Mouse (Mus musculus) embryonic facial prominence, embryonic 11.5 days (tissue): ENCODE results near the gene Rcor2. TPM values are rescaled to one million over a fixed set of nuclear protein-coding genes. Genes with fewer than 3 reads are reported as not detected.

Source experiments
- ATAC-seq: fragments of 200-750 bp; cut with Nextera tagmentation; replicated peaks from 2 replicates; pipeline ENCODE4 v1.8.0; 2017; ENCODE audit warnings: low read depth; ENCODE audit not compliant: insufficient number of reproducible peaks, low FRiP score, low TSS enrichment
- DNase-seq: peaks from one replicate; pipeline ENCODE4 v3.0.0-alpha.2; 2015; ENCODE audit warnings: low spot score
- H3K27ac ChIP-seq: fragments of 300-500 bp; sonication (generic); replicated peaks from 2 replicates; pipeline ENCODE4 v1.5.1; 2014; ENCODE audit warnings: mild to moderate bottlenecking, low read depth, low read length, control low read depth
- H3K27me3 ChIP-seq: fragments of 300-500 bp; sonication (generic); 2 replicates; pipeline ENCODE4 v1.6.1; 2014; ENCODE audit warnings: mild to moderate bottlenecking, low read length, moderate library complexity, mixed read lengths; ENCODE audit not compliant: control insufficient read depth, insufficient read depth
- H3K36me3 ChIP-seq: fragments of 300-500 bp; sonication (generic); replicated peaks from 2 replicates; pipeline ENCODE4 v1.6.1; 2014; ENCODE audit warnings: low read depth, mild to moderate bottlenecking, low read length, moderate library complexity, mixed read lengths; ENCODE audit not compliant: control insufficient read depth, insufficient read depth
- H3K4me1 ChIP-seq: fragments of 300-500 bp; sonication (generic); 2 replicates; pipeline ENCODE4 v1.6.1; 2014; ENCODE audit warnings: low read length, mixed read lengths; ENCODE audit not compliant: control insufficient read depth, insufficient read depth
- H3K4me2 ChIP-seq: fragments of 300-500 bp; sonication (generic); 2 replicates; pipeline ENCODE4 v1.6.1; 2014; ENCODE audit warnings: low read depth, mild to moderate bottlenecking, control low read depth, low read length, moderate library complexity
- H3K4me3 ChIP-seq: fragments of 300-500 bp; sonication (generic); 2 replicates; pipeline ENCODE4 v1.5.1; 2014; ENCODE audit warnings: low read depth, low read length, control low read depth
- H3K9ac ChIP-seq: fragments of 300-500 bp; sonication (generic); replicated peaks from 2 replicates; pipeline ENCODE4 v1.6.1; 2014; ENCODE audit warnings: mild to moderate bottlenecking, control low read depth, low read length
- H3K9me3 ChIP-seq: fragments of 300-500 bp; sonication (generic); replicated peaks from 2 replicates; pipeline ENCODE4 v1.6.1; 2016; ENCODE audit warnings: mild to moderate bottlenecking, low read length, inconsistent platforms, mixed read lengths; ENCODE audit not compliant: control insufficient read depth
- WGBS: fragments of 180-500 bp; shearing (Covaris S2); extraction: QIAGEN DNeasy Blood & Tissue Kit; methylation state at CpG from one replicate; pipeline ENCODE4 v1.1.7; 2014; 5-methylcytosine and 5-hydroxymethylcytosine counted together
- polyA plus RNA-seq: library from polyadenylated mRNA; unstranded; fragments of >200 nt; fragmentation: Nextera tagmentation; extraction: Ambion mirVana; gene quantifications from 2 replicates; pipeline ENCODE4 v1.2.1, GENCODE M21; 2014

Rcor2 gene
- polyA plus RNA-seq, 1 experiment from 2014 or later = 17.6 TPM

- no peak for ATAC-seq
- WGBS = 93% methylated on average over 7 of the region's 7 CpGs
- H3K36me3 ChIP-seq = no peaks in the 10 kb centered on the region
These were observed 34.7 kb downstream of the Rcor2 start for GRCm38 (mm10) chr19:7301647-7302492.

DNA sequence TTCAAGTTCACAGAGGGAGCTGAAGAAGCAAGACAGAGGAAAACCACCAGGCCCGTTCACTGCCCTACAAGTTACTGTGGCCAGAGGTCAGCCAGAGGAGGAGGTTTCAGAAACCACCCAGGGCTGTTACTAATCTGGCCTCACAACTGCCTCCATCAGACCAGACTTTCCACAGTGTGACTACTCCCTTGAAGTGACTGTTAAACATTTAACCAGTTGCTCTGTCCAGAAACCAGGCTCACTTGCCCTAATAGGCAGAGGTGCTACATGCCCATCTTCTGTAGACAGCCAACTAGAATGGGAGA lies 35.3 kb downstream of the Rcor2 start:
- no peak for DNase-seq
- H3K4me1 ChIP-seq = no peaks in the 10 kb centered on the region
- no peak overlapping the region for H3K9ac ChIP-seq
- no peak overlapping the region for H3K4me3 ChIP-seq
- no peak for ATAC-seq
- H3K36me3 ChIP-seq = no peaks in the 10 kb centered on the region
- WGBS = 80% methylated on average over 1 of the region's 1 CpGs
- no peak overlapping the region for H3K4me2 ChIP-seq
- H3K27me3 ChIP-seq = no peaks in the 10 kb centered on the region
- no peaks in the 10 kb centered on the region for H3K9me3 ChIP-seq
- H3K27ac ChIP-seq = no peak overlapping the region

More at GRCm38 (mm10) chr19:7301647-7302492, 34.7 kb downstream of the Rcor2 start:
- Histone ChIP-seq H3K27me3 (no peaks in the 10 kb centered on the region), H3K9me3 (no peaks in the 10 kb centered on the region), H3K4me3 (no peak overlapping the region), H3K4me1 (no peaks in the 10 kb centered on the region), H3K4me2 (no peak overlapping the region), H3K27ac (no peak overlapping the region), H3K9ac (no peak overlapping the region)
- no peak for DNase-seq

DNA sequence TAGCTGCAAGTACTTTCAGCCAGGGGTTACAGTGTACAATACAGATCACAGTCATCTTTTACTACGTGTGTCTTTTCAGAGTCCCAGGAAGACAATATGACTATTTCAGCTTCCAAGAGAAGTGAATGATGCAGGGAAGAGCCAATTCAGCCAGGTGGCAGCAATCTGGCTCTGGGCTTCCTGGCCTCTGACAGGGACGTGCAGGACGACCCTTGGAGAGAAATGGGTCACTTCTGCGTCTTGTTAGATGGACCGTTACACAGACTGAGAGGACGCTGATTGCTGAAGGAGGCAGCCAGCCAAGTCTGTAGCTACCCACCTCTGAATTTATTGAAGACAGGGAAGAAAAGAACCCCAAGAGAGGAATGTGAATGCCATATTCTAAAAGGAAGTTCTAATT lies 36.7 kb downstream of the Rcor2 start:
- ATAC-seq (no peak), DNase-seq (no peak)
- Histone ChIP-seq H3K36me3 (no peaks in the 10 kb centered on the region), H3K4me2 (no peak overlapping the region), H3K4me1 (no peaks in the 10 kb centered on the region), H3K27me3 (no peaks in the 10 kb centered on the region), H3K9ac (no peak overlapping the region), H3K4me3 (no peak overlapping the region), H3K27ac (no peak overlapping the region), H3K9me3 (no peaks in the 10 kb centered on the region)
- 75% methylated on average over 6 of the region's 6 CpGs for WGBS

- no peak overlapping the region for H3K27ac ChIP-seq
- no peak overlapping the region for H3K4me3 ChIP-seq
- H3K9me3 ChIP-seq = no peaks in the 10 kb centered on the region
- no peaks in the 10 kb centered on the region for H3K4me1 ChIP-seq
- H3K4me2 ChIP-seq = no peak overlapping the region
- ATAC-seq = no peak
- H3K27me3 ChIP-seq = no peaks in the 10 kb centered on the region
- no peak overlapping the region for H3K9ac ChIP-seq
- DNase-seq = no peak
- WGBS = 74% methylated on average over 2 of the region's 2 CpGs
- no peaks in the 10 kb centered on the region for H3K36me3 ChIP-seq
These were observed 37.7 kb downstream of the Rcor2 start for GRCm38 (mm10) chr19:7304801-7305200.

DNA sequence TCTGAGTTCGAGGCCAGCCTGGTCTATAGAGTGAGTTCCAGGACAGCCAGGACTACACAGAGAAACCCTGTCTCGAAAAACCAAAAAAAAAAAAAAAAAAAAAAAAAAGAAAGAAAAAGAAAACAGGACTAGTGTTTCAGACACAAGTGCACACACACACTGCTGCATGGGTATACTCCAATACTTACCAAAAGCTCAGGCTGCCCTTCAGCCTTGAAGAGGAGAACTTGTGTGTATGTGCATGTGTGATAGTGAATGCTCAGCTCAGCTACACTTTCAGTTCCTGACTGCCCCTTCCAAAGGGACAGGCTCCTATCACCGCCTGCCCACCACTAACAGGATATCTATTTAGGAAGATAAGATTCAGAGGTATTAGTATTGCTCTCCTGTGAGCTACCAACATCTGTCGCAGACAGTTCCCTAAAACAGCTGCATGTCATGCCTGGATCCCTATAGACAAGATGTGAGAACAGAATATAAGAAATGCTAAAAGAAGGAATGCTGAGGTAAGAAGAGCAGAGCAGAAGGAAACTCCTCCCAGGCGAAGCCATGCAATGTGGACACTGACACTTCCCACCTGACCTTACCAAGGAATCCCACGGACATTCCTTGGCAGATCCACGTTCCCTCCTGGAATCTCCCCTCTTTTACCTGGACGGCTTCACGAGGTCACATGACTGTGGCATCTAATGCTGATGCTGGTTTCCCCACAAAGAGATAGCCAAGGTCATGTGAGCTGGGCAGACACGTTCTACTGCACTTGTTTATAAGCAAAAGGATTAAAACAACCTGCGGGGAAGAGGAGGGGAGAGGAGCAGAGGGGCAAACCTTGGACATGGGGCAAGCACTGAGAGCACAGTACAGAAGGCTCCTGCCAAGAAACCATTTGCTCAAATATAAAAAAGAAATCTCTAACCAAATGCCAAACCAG lies 38.5 kb downstream of the Rcor2 start:
- no peak for ATAC-seq
- no peak for DNase-seq
- Histone ChIP-seq H3K36me3 (no peaks in the 10 kb centered on the region), H3K4me3 (no peak overlapping the region), H3K9ac (no peak overlapping the region), H3K4me2 (no peak overlapping the region), H3K27me3 (no peaks in the 10 kb centered on the region), H3K4me1 (peaks cover 2% of the 10 kb centered on the region), H3K27ac (no peak overlapping the region), H3K9me3 (no peaks in the 10 kb centered on the region)
- 84% methylated on average over 10 of the region's 11 CpGs for WGBS

DNA sequence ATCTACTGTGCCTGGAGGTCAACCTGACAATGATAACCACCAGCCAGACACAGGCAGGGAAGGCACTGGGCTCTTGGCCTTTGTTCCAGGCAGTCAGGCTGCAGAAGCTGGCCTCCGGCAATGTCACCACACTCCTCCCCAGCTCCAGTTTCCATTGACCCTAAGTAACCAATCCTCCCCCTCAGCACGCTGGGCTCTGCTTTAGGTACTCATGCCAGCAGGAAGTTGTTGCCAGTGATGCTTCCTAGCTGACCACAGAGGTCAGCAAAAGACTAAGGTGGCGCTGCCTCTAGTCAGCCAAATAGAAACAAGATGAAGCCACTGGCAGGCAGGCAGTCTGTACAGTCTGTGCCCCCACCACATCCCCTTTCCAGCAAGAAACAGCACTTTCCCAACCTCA lies 39.8 kb downstream of the Rcor2 start:
- no peaks in the 10 kb centered on the region for H3K36me3 ChIP-seq
- no peak for DNase-seq
- no peak overlapping the region for H3K4me3 ChIP-seq
- 44% methylated on average over 3 of the region's 3 CpGs for WGBS
- no peak overlapping the region for H3K27ac ChIP-seq
- H3K4me2 ChIP-seq = no peak overlapping the region
- H3K4me1 ChIP-seq = peaks cover 7% of the 10 kb centered on the region
- no peaks in the 10 kb centered on the region for H3K27me3 ChIP-seq
- no peak for ATAC-seq
- no peak overlapping the region for H3K9ac ChIP-seq
- no peaks in the 10 kb centered on the region for H3K9me3 ChIP-seq

DNA sequence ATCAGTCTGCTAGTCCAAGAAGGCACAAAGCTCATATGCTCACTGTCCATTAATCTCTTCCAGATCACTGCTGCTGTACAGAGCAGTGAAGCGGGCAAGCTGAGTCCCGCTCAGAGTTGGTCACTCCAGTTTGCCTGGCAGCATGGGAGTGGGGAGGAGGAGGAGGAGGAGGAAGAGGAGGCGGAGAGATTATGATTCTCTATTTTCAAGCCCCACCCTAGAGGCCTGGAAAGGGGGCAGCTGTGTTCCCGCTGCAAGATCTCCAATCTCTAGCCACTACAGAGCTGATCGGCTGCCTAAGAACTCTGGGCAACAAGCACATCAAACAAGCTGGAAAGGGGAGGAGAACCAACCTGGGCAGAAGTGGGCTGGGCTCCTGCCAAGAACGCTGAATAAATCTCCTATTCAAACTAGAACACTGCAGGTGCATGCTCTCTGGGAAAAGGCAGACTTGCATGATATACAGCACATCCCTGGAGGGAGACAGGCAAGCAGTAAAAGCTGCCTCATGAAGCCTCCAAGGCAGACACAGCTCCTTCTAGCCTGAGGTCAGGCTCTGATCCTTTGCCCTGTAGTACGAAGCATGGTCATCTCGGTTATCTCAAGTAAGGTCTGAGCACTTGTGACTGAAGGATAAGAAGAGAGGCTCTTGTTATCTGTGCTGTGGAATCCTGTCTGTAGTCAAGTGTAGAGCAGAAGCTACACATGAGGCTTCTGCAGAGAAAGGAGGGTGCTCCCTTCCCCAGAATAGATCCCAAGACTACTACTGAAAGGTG lies 41.1 kb downstream of the Rcor2 start:
- 67% methylated on average over 8 of the region's 8 CpGs for WGBS
- ATAC-seq (0 out of 2 replicates have a peak, but pooled peaks have one; percentile 31), DNase-seq (peak; percentile 19)
- Histone ChIP-seq H3K4me2 (no peak overlapping the region), H3K27ac (no peak overlapping the region), H3K36me3 (no peaks in the 10 kb centered on the region), H3K9me3 (no peaks in the 10 kb centered on the region), H3K27me3 (no peaks in the 10 kb centered on the region), H3K4me3 (no peak overlapping the region), H3K4me1 (peaks cover 7% of the 10 kb centered on the region), H3K9ac (no peak overlapping the region)
